Mouse (Mus musculus) ES-E14 (cell line): ENCODE data around the gene Gm45623.

Experiments used
- CHD2 ChIP-seq: IDR thresholded peaks from 2 replicates; pipeline ENCODE4 v1.6.1; 2014; ENCODE audit warnings: mild to moderate bottlenecking, low read depth, low read length, inconsistent platforms
- HCFC1 ChIP-seq: IDR thresholded peaks from 2 replicates; pipeline ENCODE4 v1.6.1; 2012; ENCODE audit warnings: low read length, inconsistent platforms, borderline replicate concordance; ENCODE audit not compliant: insufficient read depth
- MAFK ChIP-seq: IDR thresholded peaks from 2 replicates; pipeline ENCODE4 v1.6.1; 2014; ENCODE audit warnings: mild to moderate bottlenecking, low read depth, low read length, inconsistent platforms; ENCODE audit not compliant: insufficient read depth
- ZC3H11A ChIP-seq: IDR thresholded peaks from 2 replicates; pipeline ENCODE4 v1.6.1; 2012; ENCODE audit warnings: low read depth, mild to moderate bottlenecking, inconsistent platforms, low read length, borderline replicate concordance

DNA sequence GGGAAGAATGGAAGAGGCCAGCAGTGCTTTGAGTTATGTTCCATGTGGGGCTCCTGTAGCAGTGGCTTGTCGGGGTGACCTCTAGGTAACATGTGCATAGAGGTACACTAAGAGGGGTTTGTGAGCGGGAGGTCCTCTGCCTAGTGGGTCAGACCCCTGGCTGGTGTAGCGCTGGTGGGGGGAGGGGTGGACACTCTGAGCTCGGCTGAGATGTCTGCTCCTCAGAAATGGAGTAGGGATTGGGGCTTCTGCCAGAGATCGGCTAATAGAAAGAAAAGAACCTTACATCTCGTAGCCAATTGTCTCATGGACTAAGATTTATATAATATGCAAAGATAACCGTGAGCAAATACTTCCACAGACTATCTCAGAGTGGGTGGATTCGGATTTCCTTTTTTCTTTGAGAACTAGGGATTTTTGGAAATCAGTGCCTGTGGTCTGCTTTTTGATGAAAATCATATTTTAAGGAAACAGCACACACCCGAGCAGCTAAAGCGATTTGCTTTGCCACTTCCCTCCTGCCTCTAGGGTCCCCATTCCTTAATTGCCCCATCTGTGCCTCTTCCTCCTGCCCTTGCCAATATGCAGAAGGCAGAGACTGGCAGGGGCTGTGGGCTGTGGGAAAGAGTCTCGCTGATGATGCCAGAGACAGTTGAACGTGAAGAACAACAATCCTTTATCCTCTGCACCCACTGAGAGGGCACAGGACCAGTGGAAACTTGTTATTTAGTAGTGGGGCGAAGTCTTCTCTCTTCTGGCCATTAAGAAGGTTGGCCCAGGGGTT lies 9.0 kb upstream of the Gm45623 start:
- TF ChIP-seq MAFK (no peak), ZC3H11A (no peak), CHD2 (no peak), HCFC1 (no peak)
